Mouse (Mus musculus) bone marrow macrophage, adult 2 months (primary cell): ENCODE measurements around the gene Hsf4. TPM values are rescaled to one million over a fixed set of nuclear protein-coding genes. Genes with fewer than 3 reads are reported as not detected.

ENCODE experiments used
- H3K27ac ChIP-seq: 2 replicates; pipeline ENCODE4 v1.5.1; 2012; ENCODE audit warnings: low read depth, low read length; ENCODE audit not compliant: insufficient read depth
- H3K4me1 ChIP-seq: 2 replicates; pipeline ENCODE4 v1.6.1; 2012; ENCODE audit warnings: low read length; ENCODE audit not compliant: control insufficient read depth, insufficient read depth
- H3K4me3 ChIP-seq: 2 replicates; pipeline ENCODE4 v1.5.1; 2012; ENCODE audit warnings: mild to moderate bottlenecking, low read length, moderate library complexity; ENCODE audit not compliant: insufficient read depth
- CTCF ChIP-seq: IDR thresholded peaks from 2 replicates; pipeline ENCODE4 v1.5.1; 2012; ENCODE audit warnings: low read depth, mild to moderate bottlenecking, low read length, moderate library complexity
- POLR2A ChIP-seq: IDR thresholded peaks from 2 replicates; pipeline ENCODE4 v1.6.1; 2012; ENCODE audit warnings: mild to moderate bottlenecking, low read depth, low read length, borderline replicate concordance
- polyA plus RNA-seq: library from polyadenylated mRNA; stranded (reverse); fragments of >200 nt; gene quantifications from 2 replicates; pipeline ENCODE4 v1.2.4, GENCODE M21; 2012; ENCODE audit not compliant: missing spikeins, insufficient read depth, insufficient read length

Hsf4 gene
- polyA plus RNA-seq, 1 experiment, result 5.0 TPM

- H3K4me1 ChIP-seq, result peaks cover 9% of the 10 kb centered on the region
- H3K4me3 ChIP-seq, result peak overlapping the region; percentile 55
- H3K27ac ChIP-seq, result no peak overlapping the region
- no peak for TF ChIP-seq CTCF
- TF ChIP-seq POLR2A, result no peak
Observed at GRCm38 (mm10) chr8:105268342-105269074, 1.1 kb upstream of the Hsf4 start.

GRCm38 (mm10) chr8:105269075-105269458, 534 bp upstream of the Hsf4 start:
- TF ChIP-seq CTCF (no peak), POLR2A (no peak)
- H3K27ac ChIP-seq, result no peak overlapping the region
- H3K4me1 ChIP-seq, result peaks cover 8% of the 10 kb centered on the region
- H3K4me3 ChIP-seq, result peak overlapping the region; percentile 55

- H3K4me3 ChIP-seq, result peak overlapping the region; percentile 55
- TF ChIP-seq CTCF (no peak), POLR2A (no peak)
- H3K4me1 ChIP-seq, result peaks cover 8% of the 10 kb centered on the region
- no peak overlapping the region for H3K27ac ChIP-seq
Observed at GRCm38 (mm10) chr8:105270101-105270915, 707 bp downstream of the Hsf4 start.

- Histone ChIP-seq H3K27ac (no peak overlapping the region), H3K4me3 (no peak overlapping the region), H3K4me1 (peaks cover 5% of the 10 kb centered on the region; the same call in 1 of the 2 replicates)
- TF ChIP-seq CTCF (no peak), POLR2A (no peak)
Observed at GRCm38 (mm10) chr8:105270916-105271186, 1.2 kb downstream of the Hsf4 start.

- H3K4me3 ChIP-seq, result no peak overlapping the region
- peaks cover 4% of the 10 kb centered on the region; the same call in 1 of the 2 replicates for H3K4me1 ChIP-seq
- no peak overlapping the region for H3K27ac ChIP-seq
- no peak for TF ChIP-seq CTCF
- no peak for TF ChIP-seq POLR2A
Observed at GRCm38 (mm10) chr8:105275387-105275786, 5.8 kb downstream of the Hsf4 start.

- H3K4me1 ChIP-seq, result peaks cover 3% of the 10 kb centered on the region; the same call in 1 of the 2 replicates
- peak within 1 kb of the TSS; percentile 50 for H3K4me3 ChIP-seq
- H3K27ac ChIP-seq, result no peak within 1 kb of the TSS
- TF ChIP-seq POLR2A (no peak), CTCF (no peak)
Observed at GRCm38 (mm10) chr8:105275840-105276239, 6.2 kb downstream of the Hsf4 start, which contains the start of gene Nol3. Nol3 (plus strand) TSS chr8:105276140.

GRCm38 (mm10) chr8:105276292-105277120, 6.9 kb downstream of the Hsf4 start:
- H3K4me1 ChIP-seq, result peaks cover 3% of the 10 kb centered on the region; the same call in 1 of the 2 replicates

GRCm38 (mm10) chr8:105278911-105279334, 9.3 kb downstream of the Hsf4 start:
- H3K4me1 ChIP-seq, result peaks cover 3% of the 10 kb centered on the region; the same call in 1 of the 2 replicates
- TF ChIP-seq CTCF, result no peak
- TF ChIP-seq POLR2A, result no peak
- H3K27ac ChIP-seq, result no peak overlapping the region
- H3K4me3 ChIP-seq, result peak overlapping the region; percentile 27

More at GRCm38 (mm10) chr8:105276292-105277120, 6.9 kb downstream of the Hsf4 start:
- TF ChIP-seq POLR2A (no peak), CTCF (no peak)
- Histone ChIP-seq H3K4me3 (peak overlapping the region; percentile 50), H3K27ac (no peak overlapping the region)

GRCm38 (mm10) chr8:105280567-105280966, 11.0 kb downstream of the Hsf4 start:
- Histone ChIP-seq H3K27ac (no peak overlapping the region), H3K4me1 (peaks cover 3% of the 10 kb centered on the region; the same call in 1 of the 2 replicates), H3K4me3 (no peak overlapping the region)
- no peak for TF ChIP-seq CTCF
- TF ChIP-seq POLR2A, result no peak

- Histone ChIP-seq H3K27ac (no peak overlapping the region), H3K4me1 (peaks cover 3% of the 10 kb centered on the region; the same call in 1 of the 2 replicates), H3K4me3 (no peak overlapping the region)
- TF ChIP-seq CTCF (no peak), POLR2A (no peak)
Observed at GRCm38 (mm10) chr8:105281821-105282220, 12.2 kb downstream of the Hsf4 start.
